Mouse (Mus musculus) inflammation-experienced regulatory T-cells, adult 16 weeks (primary cell): ENCODE measurements around the gene Tmem59. TPM values are rescaled to one million over a fixed set of nuclear protein-coding genes. Genes with fewer than 3 reads are reported as not detected.

ENCODE experiments used
- polyA plus RNA-seq: library from polyadenylated mRNA; unstranded; fragments of 100-300 nt; shearing (Covaris generic); gene quantifications from one replicate; pipeline ENCODE4 v1.2.1, GENCODE M21; 2017

The Tmem59 gene
- 496 TPM for polyA plus RNA-seq

GRCm38 (mm10) chr4:107178182-107178829 lies at the start of gene Tmem59:
Gene Tmem59, plus strand, starts transcription at chr4:107178399.

DNA sequence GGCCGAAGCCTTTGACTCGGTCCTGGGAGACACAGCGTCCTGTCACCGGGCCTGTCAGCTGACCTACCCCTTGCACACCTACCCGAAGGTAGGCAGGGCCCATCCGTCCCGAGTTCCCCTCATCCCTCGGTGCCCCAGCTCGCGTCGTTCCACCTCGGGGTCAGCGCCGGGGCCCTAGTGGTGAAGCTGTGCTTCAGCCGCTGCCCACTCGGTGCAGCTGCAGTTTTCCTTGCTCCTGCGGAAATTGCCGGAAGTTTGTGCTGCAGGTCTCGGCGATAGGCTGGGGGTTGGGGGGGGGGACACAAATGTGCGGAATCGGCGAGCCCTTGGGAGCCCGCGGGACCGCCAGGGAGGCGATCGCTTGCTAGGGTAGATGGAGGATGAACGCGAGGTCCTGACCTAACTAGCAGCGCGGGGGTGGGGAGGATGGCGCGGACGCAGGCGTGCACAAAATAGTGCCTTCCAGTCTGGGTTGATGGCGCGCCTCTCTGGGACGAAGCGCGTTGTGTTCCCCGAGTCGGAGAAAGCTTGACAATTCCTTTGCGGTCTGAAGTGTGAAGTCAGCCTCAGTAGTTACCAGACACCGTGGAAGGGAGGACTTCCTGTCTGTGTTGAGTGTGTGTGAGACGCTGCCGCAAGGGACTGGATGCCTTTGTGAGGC lies 761 bp downstream of the Tmem59 start, which contains the start of gene Tceanc2:
Gene Tceanc2, minus strand, starts transcription at position 287 of the 661 bp plus-strand sequence.

GRCm38 (mm10) chr4:107208880-107209279 lies 30.7 kb downstream of the Tmem59 start, which contains the start of gene Ldlrad1:
Gene Ldlrad1, plus strand, starts transcription at chr4:107209180.

Other genes starting within 250 kb of the Tmem59 start
- gene Mrpl37, start 111.5 kb upstream of the Tmem59 start, polyA plus RNA-seq = 75.7 TPM
- gene Cyb5rl, start 111.4 kb upstream of the Tmem59 start, polyA plus RNA-seq = 12.5 TPM
- not detected for gene Cdcp2, start 81.5 kb upstream of the Tmem59 start, polyA plus RNA-seq
- 24.7 TPM for gene Tceanc2, start 717 bp downstream of the Tmem59 start, polyA plus RNA-seq
- 0.27 TPM for gene Ldlrad1, start 30.8 kb downstream of the Tmem59 start, polyA plus RNA-seq
- 27.6 TPM for gene Lrrc42, start 75.1 kb downstream of the Tmem59 start, polyA plus RNA-seq
- 22.3 TPM for gene Hspb11, start 75.2 kb downstream of the Tmem59 start, polyA plus RNA-seq
- not detected for gene Dio1, start 128.8 kb downstream of the Tmem59 start, polyA plus RNA-seq
- gene Yipf1, start 136.0 kb downstream of the Tmem59 start, polyA plus RNA-seq = 112 TPM
- 10.6 TPM for gene Ndc1, start 189.4 kb downstream of the Tmem59 start, polyA plus RNA-seq